Mouse (Mus musculus): ENCODE results near the gene Cyb5r4.
"Not testable (repeated sequence)": the region's sequence is repeated elsewhere in the genome, so short reads cannot be mapped to it uniquely, and the experiment has no call there.

Cyb5r4 gene

DNA sequence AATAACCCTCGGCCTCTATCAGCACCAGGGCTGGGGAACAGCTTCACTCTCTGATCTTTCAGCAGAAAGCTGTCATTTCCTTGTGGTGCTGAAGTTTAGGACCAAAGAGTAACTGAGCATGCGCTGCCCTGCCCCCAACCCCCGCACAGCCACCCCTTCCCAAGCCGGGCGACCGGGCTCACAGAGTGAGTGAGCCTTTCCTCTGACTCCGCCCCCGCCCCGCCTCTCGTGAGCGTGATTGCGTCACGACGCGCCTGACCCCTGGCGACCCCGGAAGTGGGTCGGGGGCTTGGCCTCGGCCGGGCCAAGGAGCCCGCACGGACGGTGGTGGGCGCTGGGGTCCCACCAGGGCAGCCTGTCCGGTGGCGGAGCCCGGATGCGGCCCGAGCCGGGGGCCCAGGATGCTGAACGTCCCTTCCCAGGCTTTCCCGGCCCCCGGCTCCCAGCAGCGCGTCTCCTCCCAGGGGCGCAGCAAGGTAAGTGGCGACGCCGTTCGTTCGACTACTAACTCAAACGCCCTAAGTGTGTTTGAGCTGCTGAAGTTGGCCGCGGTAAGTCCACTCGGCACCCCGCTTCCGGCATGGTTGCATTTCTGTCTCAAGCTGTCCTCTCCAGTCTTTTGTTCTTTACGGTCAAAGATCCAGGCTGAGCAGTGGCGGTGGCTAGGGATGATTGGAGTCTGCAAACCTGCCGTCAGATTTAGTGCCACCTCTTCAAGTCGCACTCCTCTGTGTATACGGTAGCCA, at the start of gene Cyb5r4:
TSS of gene Cyb5r4 (plus strand) at position 237 of the 746 bp plus-strand sequence.
- peak; percentile 98 for DNase-seq (ENCODE audit: extremely low spot score)

DNA sequence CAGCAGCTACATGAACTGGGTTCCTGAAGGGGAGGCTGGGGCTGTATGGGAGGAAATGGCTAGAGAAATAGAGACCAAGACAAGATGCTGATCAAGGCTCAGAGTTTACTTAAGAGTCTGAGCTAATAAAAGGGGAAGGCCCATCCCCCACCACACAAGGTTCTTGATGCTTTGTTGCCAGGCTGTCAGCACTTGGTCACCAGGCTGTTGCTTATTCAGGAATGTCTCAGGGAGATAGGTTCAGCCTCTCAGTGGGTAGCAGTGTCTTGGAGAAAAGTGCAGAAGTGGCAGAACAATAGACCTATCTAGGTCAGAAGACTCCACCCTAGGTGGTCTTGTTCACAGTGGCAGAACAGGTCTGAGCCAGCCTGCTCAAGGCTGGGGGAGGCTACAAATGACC, 49.3 kb upstream of the Cyb5r4 start:
- not testable (repeated sequence) for DNase-seq (ENCODE audit: extremely low spot score)

DNA sequence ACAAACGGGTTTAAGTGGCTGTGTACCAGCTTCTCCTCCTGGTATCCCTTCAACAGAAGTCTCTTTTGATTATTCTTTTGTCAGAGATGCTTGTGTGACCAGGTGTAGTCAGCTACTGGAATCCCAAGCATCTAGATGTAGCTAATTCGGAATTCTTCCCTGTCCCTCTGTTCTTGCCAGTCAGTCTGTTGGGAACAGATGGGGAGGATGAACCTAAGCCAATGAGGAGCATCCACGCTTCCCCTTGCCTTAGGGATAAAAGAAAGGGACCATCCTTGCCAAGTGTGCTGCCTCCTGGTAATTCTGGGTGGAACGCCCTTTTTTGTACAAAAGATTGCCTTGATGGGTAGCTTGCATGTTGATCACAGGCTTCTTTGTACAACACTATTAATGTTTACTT, 48.3 kb upstream of the Cyb5r4 start:
- no peak for DNase-seq (ENCODE audit: extremely low spot score)

DNA sequence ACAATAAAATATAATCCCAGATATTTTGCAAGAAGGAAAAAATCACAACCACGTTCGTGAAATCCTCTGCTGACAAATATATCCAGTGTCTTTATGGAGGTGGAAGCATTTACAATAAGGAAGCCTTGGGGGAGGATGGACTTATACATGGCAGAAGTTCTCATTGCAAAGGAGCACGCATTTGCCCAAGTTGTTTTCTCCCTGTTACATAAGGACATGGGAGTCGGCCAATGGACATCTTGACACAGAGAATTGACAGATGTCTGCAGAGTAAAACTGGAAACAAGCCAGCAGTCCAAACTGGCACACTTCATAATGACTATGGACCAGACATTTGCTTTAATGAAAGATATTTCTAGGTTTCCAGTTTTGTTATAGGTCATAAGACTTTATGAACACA, 44.9 kb upstream of the Cyb5r4 start:
- no peak for DNase-seq (ENCODE audit: extremely low spot score)

DNA sequence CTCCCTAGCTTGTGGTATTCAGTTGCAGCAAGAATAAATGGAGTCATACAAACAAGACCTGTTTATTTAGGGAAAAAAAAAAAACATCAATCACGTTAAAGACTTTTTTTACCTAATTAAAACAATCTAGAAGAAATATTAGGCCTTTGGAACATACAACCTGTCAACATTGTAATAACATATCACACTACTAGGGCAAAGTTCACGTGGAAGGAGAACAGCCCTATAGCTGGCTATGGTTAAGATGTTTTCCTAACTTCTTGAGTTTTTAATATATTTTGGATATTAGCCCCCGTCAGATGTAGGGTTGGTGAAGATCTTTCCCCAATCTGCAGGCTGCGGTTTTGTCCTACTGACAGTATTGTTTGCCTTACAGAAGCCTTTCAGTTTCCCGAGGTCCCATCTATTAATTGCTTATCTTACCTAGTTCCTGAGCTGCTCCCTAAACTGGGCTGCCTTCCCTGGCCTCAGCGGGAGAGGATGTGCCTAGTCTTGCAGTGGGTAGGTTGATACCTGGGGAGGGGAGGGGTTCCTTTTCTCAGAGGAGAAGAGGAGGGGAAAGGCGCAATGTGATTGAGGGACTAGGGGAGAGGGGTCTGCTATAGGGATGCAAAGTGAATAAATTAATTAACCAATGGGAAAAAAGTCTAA, 43.4 kb upstream of the Cyb5r4 start:
- DNase-seq (ENCODE audit: extremely low spot score), result no peak

DNA sequence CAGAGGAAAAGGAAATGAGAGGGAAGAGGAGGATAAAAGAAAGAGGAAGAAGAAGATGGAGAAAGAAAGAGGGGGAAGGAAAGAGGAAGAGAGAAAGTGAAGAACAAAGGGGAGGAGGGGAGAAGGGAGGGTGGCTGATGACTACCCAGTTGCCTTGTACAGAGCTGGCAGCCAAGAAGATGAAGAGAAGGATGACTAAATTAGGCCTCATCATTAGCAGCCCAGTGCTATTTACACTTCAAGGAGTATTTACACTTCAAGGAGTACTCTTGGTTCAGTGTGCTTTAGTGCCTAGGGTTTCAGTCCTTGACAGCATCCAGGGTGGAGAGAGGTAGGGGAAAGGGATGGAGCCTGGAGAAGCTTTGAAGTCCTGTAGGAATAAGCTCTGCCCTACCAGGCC, 41.8 kb upstream of the Cyb5r4 start:
- no peak for DNase-seq (ENCODE audit: extremely low spot score)

DNA sequence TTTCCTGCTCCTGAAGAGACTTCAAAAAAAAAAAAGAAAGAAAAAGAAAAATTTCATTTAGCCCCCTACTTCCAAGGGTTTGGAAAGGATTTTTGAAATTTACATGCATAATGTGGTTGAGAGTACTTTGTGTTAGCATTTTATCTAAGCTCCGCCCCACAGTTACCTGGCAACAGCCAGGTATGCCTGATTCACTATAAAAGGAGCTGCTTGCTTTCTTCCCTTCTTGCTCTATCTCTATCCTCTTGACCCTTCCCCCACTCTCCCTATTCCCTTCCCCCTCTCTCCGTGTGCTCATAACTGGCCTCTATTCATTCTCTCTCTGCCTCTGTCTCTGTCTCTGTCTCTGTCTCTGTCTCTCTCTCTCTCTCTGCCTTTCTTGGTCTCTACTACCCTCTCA, 40.9 kb upstream of the Cyb5r4 start:
- DNase-seq (ENCODE audit: extremely low spot score), result no peak

DNA sequence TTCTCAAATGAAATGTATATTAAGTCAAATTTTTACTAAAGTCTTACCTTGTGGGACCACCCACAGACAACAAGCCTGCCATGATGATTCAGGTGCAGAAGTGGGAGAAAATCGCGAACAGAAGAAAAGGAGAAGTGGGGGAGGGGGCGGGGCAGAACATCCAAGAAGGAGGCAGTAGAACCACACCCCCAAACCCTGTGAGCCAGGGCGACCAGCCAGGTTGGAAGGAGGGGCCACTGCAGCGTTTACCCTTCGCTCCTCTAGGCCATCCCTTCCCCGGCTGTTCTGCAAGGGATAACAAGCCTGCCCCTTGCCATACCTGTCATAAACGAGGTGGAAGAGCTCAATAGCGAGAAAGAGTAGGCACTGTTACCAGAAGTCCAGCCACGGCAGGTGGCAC, 40.3 kb upstream of the Cyb5r4 start:
- DNase-seq (ENCODE audit: extremely low spot score), result no peak

DNA sequence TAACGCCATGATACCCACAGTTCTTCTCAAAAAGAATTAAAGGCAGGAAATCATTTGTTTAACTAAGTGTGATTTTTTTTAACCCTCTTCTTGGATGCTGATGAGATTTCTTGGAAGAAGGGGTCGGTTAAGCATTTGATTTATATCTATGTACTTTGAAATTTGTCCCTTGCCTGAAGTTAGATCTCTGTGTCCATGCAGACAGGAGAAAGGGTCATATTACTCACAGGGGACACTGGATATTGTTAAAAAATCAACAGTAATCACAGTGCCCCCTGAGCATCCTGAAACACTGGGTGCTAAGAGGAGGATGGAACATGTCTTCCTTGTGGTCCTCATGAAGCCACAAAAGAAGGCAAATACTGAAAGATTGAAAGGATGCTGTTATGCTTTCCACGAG, 37.2 kb upstream of the Cyb5r4 start:
- DNase-seq (ENCODE audit: extremely low spot score), result no peak

DNA sequence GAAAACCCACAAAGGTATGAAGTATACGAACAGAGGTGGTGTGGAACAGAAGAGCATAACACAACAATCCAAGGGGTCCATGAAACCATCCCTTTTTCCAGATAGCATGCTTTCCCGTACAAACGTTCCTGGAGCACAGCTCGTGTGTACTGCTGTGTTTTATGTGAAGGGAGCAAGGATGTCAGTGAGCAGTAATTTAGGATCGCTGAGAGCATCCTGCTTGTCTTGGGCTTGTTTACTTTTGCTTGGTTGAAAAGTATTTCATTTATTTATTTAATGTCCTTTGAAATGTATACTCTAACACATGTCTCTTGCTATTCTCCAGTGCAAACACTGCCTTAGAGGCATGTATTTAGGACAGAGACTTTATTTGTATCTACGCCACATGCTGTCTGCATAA, 36.7 kb upstream of the Cyb5r4 start:
- DNase-seq (ENCODE audit: extremely low spot score), result no peak

DNA sequence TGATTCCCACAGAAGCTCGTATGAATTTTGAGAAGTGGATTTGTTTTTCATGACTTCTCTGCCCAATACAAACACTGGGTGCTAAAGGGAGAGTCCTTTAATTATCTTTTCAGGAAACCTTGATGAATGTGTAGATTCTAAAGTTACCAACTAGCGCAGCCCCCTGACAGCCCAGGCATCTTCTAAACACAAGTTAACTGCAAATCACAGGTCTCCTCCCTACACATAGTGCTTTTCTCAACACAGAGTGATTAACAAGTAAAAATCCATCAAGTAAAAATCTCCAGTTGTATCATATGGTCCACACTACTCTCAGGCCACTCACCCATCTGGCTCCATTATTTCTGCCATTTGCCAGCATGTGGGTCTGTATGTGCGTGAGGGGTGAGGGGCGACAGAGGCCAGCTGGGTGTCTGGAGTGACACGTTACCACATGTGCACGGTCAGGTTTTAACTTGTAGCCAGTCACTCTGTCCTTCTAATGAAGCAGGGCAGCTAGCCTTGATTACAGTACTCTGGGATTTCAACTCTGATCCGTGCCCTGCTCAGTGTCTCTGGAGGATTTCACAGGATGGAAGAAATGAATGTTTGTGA, 35.0 kb upstream of the Cyb5r4 start:
- DNase-seq (ENCODE audit: extremely low spot score), result peak; percentile 23

DNA sequence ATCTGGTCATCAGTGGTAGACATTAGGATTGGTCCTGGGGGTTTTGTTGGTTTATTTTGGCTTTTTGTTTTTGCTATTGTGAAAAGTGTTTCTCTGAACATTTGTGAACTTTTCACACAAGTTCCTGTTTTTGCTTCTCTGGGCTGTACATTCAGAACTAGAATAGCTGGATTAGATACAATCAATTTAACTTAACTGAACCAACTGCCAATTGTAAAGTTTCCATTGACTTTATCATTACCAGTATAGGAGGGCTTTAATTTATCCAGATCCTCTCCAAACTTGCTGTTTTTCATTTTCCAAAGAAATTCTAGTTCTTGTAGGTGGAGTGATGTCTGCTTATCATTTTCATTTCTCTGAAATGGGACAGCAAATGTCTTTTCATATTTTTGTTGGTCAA, 32.0 kb upstream of the Cyb5r4 start:
- no peak for DNase-seq (ENCODE audit: extremely low spot score)

DNA sequence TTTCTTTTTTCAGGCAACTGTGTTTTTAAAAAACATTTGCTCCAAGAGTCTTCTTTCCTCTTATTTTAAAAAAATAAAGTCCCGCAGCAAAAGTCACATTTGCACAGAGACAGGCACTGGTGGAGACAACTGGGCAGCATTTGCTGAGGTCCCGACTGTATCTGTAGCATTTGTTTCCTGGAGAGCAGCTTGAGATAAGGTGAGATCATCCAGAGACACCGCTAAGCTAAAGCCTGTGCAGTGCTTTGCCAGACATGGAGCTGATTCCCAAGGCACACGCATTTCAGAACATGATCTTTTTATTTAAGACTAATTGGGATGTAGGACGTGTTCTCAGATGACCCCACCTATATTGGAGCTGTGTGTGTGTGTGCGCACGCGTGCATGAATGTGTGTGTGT, 30.1 kb upstream of the Cyb5r4 start:
- no peak for DNase-seq (ENCODE audit: extremely low spot score)

DNA sequence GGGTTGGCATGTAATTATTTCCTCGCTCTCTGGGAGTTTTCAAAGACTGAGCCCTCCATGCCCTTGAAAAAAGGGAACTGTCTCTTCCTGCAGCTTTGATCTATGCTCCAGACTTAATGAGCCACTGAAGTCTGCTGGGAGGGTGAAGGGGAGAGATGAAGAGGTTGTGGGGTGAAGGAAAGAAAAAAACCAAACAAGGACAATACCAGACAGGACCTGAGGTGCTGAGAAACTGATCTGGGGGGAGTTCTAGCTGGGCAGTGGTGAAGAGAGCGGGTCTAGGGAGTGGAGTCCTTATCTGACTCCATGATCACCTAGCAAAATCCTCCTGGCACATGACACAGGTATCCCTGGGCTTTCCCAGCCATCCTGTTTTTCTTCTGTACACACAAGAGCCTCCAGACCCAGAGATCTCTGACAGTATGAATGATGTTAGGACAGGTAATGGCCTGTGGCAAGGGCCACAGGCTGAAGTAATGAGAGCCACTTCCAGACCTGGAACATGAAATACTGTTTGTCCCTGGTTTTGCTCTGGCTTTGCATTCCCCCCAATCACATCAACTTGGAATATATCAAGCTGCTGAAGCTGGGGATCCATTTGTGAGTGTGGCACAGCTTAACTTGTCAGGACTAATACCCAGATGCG, 24.6 kb upstream of the Cyb5r4 start:
- no peak for DNase-seq (ENCODE audit: extremely low spot score)

DNA sequence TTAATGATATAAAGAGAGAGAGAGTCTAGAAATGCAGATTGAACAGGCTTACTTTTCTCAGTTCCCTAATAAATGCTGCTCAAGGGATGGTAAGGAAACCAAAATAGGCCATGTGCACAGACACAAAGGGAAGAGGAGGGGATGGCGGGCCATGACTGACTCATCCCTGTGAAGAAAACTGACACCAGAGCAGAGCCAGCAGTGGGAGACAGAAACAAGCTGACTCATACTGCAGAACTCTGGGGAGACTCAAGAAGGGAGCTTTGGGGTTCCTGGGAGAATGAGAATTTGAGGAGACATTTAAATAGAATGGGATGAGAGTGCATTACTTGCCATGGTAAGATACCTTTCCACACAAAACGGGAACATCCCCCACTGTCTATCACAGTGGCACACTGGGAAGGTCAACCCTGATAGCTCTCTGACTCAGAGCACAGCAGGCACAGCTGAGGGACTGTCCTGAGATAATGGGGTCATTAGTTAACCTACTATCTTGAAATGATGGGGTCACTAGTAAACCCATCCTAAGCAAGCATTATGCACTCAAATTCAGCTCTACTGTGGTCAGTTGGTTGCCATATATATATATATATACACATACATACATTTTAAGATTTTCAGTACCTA, 21.7 kb upstream of the Cyb5r4 start:
- no peak for DNase-seq (ENCODE audit: extremely low spot score)

DNA sequence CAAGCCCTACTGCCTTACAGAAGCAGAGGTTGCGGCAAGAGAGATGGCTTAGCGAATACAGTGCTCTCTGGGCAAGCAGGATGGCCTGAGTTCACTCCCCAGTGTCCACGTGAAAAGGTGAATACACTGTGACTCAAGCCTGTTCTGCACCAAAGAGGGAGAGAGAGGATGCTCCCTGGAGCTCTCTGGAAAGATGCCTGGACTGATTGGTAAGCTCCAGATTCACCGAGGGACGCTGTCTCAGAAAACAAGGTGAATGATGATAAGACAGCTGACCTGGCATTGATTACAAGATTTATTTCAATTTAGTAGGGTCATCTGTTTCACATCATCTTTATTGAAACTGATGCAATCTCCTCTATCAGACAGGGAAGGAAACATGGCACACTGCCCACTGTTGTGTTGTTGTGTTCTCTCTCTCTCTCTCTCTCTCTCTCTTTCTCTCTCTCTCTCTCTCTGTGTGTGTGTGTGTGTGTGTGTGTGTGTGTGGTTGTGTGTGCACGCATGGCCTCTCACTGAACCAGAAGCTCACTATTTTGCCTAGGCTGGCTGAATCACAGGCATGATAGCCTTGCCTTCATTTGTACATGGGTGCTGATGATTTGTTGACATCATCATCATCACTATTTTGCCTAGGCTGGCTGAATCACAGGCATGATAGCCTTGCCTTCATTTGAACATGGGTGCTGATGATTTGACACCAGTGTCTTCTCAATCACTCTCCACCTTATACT, 16.9 kb upstream of the Cyb5r4 start:
- no peak for DNase-seq (ENCODE audit: extremely low spot score)

DNA sequence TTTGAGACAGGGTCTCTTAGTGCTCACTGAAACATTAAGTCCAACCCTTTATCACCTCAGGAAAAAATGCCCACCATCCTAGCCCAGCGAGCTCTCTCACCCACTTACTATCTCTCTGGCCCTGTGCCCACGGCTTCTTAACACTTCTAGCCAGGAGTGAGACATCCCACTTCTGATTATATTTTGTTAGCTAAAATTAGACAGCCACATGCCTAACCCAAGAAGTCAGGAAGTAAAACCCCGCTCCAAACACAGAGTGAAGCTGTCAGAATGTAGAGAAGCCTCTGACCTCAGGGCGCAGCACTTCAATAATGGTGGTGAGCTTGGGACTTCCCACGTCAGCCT, 16.4 kb upstream of the Cyb5r4 start:
- no peak for DNase-seq (ENCODE audit: extremely low spot score)

DNA sequence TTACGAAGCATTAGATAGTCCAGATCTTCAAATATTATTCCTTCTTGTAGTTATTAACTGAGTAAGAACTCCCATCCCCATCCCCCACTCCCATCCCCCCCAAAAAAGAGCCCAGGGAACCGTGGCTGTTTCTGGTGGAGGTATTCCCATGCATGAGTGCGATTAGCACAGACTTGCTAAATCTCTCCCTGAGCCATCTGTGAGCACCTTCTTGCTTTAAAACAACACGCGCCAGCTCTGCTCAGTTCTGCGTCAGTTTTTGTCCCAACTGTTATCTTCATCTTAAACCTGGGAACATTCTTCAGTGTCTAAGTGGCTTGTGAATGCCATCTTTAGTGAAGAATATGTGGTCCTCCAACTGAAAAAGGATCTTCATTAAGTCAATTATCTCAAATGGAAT, 13.3 kb upstream of the Cyb5r4 start:
- DNase-seq (ENCODE audit: extremely low spot score), result no peak

DNA sequence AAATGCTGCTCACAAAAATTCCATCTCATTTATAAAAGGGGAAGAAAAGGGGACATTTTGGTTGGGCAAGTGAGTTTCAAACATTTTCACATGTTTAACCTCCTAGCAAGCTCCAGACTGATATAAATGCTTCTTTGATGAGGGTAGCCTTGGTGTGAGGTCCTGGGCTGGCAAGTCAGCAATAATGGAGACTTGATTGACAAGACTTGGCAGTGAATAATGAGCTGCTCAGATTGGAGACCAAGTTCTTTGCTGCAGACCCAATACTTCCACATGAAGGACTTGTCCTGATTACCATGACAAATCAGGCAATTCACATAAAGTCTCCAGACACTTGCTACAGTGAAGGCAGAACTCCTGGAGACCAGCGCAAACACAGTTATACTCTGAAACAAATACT, 12.9 kb upstream of the Cyb5r4 start:
- DNase-seq (ENCODE audit: extremely low spot score), result no peak

DNA sequence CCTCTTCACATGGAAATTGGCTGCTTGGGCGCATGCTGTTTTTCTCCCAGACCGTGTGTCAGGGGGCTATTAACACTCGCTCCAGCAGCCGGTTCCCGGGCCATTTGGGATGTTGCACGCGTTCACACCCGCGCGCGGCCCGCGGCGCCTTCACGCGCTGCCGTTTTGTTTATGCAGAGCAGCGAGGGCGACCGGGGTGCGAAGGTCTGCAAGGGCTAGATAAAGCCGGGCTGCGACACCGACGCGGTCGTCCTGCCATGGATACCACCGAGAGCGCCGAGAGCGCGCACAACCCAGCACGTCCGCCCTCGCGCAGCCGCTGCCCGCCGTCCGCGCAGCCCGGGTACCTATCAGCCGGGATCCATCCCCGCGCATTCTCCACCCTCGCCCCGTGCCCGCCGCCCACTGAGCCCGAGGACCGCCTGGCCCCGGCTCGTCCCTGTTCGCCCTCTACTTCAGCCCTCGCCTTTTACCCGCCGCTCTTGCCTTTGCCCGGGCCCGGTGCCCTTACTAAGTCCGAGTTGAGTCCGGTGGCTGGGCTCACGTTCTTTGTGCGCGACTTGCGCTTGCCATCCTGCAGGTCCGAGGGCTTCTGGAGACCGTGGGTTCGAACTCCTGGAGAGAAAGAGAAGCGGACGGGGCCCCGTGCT, 6.4 kb upstream of the Cyb5r4 start, which contains the start of gene Ripply2:
TSS of gene Ripply2 (plus strand) at position 250 of the 650 bp plus-strand sequence.
- peak; percentile 63 for DNase-seq (ENCODE audit: extremely low spot score)

DNA sequence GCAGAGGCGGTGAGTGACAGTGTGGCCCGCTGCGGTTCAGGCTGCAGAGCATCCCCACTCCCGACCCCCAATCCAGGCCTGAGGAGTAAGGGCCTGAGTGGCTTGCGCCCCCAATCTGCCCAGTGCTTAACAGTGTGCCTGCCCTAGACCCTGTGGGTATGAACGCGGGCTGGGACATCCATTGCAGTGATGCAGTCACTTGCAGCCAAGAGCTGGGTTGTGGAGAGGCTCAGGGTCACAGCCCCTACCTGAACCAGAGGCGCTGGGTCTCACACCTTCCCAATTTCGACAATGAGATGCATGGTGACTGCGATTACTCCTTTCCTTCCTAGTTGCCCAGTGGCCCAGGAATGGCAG, 5.9 kb upstream of the Cyb5r4 start:
- DNase-seq (ENCODE audit: extremely low spot score), result no peak

Data from embryo, embryonic 9.5 days (tissue).